Mouse (Mus musculus) mature B cell (primary cell): ENCODE results near the gene Cpb1.

Source experiments
- in situ Hi-C: fragments of 300-500 bp; cut with MboI; formaldehyde crosslinking; loops from 2 replicates; pipeline ENCODE4 v1.14.3; 2019

The Cpb1 gene

DNA sequence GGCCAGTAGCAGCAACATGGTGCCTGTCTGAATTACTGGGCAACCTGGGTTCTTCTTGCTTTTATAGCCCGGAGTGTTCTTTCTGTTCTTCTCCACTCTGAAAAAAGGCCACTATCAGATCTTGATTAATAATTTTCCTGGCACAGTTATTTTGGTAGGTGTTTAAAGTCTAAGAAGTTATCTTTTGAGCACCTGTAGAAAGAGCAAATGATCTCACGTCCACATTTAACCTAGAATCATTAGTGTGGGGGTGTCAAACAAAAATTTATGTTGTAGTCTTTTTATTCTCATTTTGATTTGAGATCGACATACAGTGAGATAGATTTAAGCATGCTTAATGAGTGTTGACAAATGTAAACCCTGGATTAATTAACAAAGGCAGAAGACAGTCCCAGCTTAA, at the start of gene Cpb1:
Cpb1 (minus strand) TSS at position 101 of the 400 bp plus-strand sequence.
- in situ Hi-C loops: no loop called here

DNA sequence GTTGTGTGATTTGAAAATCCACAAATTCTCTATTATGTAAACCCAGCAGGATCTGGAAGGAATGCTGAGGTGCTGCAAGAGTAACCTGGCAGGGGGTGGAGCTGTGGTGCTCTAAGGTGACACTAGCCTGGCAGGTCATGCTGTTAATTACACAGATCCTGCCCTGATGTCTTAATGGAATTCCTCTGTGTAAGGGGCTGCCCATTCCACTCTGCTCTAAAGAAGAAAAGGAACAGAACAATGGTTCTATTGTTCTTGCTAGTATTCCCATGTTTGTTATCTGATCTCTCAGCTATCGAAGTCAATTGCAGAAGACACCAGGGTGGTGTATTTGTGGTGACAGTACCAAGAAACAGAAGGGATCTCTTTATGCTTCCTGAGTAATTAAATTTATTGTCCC, 41.7 kb upstream of the Cpb1 start:
- in situ Hi-C loops: no loop called here

DNA sequence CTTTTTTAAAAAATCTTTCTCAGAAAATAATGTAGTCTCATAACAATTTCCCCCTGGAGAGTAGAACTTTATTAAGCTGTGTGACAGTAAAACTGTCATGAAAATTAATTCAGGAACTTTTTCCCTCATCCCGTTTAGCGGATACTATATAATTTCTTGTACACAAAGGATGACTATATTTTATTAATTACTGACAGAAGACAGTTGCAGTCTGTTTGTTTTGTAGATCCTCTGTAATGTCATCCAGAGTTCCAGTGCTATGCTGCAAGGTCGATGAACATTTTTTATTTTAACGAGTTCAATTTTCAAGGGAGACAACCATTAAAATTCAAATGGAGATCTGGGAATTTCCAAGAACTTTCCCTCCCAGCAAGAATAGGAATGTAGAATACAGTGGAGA, 33.6 kb upstream of the Cpb1 start:
- in situ Hi-C loops: no loop called here

DNA sequence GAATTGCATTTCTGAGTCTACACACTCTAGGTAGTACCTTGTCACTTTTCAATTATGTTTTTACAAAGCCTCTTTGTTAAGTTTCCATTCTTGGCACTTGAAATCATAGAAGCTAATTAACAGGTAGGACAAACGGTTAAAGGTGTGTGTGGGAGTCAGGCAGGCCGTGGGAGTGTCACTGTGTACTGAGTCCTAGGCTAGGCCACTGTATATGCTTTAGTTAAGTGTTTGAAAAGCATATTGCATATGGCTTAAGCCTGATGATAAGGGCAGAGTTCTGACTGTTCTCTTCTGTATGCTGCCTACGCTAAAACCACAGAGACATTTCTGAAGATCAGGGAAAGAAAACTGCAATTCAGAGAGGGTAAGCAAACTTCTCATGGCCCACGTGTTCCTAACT, 31.7 kb upstream of the Cpb1 start:
- in situ Hi-C loops: no loop called here

DNA sequence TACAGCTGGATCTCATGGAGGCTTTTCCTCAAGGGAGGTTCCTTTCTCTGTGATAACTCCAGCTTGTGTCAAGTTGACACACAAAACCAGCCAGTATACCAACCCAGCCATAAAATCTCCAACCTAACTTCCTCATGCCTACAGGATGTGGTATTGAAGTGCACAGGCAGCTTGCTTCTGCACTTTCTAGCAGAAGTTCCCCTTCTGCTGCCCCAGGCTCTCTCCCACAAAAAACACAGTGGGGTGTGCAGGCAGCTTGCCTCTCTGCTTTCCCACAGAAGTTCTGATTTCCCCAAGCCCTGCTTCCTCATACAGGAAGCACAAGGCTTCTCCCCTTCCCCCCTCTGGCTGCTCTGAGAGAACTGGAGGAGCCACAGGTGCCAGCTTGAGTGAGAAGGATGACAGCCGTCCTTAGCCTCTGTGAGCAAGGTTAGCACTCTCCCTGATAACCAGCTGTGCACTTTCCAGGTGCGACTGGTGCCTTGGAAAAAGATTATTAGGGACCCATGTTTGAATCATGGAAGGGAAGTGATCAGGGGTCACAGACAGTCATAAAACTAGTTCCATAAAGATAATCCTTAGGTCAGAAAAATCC, 29.3 kb upstream of the Cpb1 start:
- in situ Hi-C loops: no loop called here

DNA sequence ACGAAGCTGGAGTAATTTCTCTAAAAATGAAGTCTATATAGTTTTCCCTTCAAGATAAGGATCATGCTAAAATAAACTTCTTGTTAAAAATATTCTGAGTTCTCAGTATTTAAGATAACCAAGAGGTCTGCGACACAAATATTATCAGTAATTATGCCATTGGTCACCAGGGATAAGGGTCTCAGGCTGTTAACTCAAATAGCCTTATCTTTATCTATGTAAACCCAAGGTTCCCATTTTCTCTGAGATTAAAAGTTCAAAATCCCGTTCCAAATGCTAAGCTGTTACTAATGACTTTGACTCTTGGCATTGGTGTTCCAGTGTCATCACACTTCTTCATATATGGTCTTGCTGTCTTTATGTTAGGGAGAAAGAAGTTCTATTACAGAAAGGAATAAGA, 20.0 kb upstream of the Cpb1 start:
- in situ Hi-C loops: no loop called here

DNA sequence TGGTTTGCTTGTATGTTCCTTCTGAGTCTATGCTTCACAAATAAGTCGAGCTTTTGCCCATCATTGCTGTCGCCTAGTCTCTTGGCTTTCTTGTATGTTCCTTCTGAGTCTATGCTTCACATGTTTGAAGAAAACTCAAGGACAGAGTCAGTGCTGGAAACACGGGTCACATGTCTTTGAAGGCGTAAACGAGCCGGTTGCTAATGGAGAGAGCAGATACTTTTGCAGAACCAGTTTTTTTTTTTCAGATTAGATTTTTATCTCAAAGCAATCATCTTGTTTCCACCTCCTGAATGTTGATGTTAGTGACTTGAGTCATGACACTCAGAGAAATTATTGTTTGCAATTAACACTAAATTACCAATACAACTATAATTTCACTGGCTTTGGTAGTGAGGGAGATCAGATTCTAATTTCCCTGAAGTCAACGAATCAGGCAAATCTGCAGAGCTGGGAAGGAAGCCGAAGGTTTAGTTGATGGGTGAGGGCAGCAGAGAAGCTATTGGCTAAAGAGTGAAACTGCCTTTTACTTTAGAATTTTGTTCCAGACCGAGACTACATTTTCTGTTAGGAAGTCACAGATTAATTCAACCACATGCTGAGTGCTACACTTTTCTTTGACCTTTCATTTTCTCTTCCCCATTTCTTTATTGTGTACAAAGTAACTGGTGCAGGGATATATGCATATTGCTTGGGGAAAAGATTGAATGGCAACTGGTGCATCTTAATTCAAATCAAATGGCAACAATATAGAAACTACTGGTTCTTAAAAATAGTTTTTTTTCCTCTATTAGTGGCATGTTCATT, 19.2 kb upstream of the Cpb1 start:
- in situ Hi-C loops: no loop called here

DNA sequence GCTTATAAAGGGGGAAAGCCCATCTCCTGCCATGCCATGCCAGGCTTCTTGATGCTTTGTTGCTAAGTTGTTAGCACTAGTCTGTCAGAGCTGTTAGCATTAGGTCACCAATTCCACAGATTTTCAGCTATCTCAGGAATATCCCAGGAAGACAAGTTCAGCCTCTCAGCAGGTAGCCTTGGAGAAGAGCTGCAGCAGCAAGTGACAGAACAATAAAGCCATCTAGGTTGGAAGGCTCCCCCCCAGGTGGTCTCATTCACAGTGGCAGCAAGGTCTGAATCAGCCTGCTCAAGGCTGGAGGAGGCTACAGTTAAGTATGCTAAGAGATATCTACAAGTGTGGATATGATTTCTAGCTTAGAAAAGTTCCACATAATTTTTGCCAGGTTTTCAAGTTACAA, 15.8 kb upstream of the Cpb1 start:
- in situ Hi-C loops: no loop called here

DNA sequence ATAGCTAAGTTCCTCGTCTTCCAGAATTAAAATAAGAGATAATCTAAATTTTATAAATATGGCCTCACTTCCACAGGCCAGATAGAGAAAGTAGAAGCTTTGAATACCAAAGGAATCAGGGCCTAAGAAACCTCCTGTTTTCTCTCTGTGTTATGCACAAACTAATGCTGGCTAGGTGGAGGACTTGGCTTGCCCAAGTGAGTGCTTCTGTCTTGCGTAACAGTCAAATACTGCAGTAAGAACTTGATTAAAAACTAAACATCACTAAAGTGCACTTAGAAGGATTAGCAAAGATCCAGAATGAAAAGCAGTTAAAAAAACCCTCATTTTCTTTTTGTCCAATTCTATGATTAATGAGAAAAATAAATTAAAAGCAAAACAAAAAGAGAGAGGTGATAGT, 13.2 kb upstream of the Cpb1 start:
- in situ Hi-C loops: no loop called here

DNA sequence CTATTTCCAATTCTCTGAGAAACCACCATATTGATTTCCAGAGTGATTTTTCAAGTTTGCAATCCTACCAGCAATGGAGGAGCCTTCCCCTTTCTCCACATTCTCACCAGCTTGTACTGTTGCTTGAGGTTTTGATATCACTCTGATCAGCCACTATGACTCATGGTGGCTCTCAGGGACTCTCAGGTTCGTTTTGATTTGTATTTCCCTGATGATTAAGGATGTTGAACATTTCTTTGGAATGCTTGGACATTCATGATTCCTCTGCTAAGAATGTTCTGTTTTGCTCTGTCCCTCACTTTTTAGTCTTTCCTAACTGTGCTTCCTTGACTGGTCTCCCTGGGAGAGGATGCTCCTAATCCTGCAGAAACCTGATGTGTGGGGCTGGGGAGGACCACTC, 6.3 kb upstream of the Cpb1 start:
- in situ Hi-C loops: no loop called here

DNA sequence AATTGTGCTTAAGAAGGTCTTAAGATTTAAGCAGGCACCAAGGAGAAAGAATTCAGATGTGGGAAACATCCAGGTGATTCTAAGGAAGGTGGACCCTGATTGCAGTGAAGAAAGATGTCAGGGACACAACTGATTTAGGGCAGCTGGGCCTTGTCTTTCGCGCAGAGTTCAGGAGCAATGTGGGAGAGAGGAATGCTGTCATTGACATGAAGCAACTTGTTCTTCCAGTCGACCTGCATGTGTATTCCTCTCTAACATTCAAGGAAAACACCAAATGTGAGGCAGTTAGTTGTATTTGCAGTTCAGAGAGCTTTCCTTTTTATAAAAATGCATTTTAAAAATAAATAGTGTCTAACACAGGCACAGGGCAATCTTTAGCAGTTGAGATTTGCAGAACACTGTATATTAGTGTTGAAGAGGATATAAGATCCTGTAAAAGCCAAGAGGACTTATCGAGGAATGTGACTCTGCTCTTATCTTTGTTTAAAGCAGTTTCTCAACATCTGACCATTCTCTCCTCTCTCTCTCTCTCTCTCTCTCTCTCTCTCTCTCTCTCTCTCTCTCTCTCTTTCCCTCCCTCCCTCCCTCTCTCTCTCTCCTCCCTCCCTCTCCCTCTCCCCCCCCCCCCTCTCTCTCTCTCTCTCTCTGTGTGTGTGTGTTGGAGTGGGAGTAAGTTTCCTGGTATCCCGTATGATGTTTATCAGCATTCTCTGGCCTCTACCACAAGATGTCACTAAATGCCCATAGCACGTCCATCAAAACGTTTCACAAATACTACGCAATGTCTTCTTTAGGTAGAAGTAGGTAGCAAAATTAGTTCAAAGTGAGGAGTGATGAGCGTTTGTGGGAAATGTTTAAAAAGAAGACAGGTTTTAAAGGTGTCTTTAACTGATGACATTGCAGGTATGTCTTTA, 20.7 kb downstream of the Cpb1 start:
- in situ Hi-C loops: no loop called here

DNA sequence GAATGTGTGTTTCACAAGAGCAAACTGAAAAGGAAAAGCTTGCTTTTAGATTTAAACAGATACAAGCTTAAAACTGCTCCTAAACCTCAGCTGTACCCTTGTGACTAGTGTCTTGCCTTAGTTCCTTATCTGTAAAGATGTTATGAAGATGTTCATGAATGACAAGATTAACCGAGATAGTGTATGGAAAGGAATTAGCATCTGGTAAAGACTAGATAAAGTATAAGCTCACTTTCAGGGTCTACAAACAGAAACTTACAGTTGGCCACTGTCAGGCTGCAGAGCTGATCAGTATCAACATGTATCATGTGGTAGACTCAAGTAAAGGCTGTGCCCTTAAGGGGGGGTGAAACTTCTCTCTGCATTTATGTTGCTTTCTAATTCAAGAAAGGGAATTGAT, 31.6 kb downstream of the Cpb1 start:
- in situ Hi-C loops: no loop called here

DNA sequence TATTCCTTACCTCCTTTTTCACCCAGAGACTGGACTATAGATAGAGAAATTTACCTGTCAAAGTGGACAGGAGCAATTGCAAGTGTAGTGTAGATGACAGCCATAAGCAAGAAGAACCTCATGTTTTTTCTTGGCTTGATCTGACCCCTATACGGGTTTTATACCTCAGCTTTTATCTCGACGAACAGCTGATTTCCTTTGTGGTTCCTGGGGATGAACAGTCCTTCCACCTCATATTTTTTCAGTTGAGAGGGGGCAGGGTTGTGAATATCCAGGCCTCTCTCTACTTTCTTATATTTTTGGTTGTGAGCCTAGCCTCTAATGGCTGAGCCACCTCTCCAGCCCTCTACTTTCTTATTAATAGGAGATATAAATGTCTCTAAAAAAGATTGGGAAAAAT, 33.5 kb downstream of the Cpb1 start, which contains the start of gene Cpa3:
Cpa3 (minus strand) TSS at position 132 of the 400 bp plus-strand sequence.
- in situ Hi-C loops: no loop called here

DNA sequence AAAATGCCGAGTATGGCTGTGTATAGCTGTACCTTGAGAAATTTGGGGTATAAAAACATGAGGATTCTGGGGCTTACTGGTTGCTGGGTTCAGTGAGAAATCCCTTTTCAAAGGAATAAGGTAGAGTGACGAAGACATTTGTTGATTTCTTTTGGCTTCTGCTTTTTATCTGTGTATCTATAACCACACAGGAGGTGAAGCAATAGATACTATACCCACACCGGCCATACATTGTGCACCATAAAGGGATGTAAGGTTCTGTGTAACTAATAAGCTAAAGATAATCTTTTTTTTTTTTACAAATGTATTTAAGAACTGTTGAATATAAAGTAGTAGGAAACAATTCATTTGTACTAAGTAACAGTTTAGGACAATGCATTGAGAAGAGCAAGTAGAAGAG, 35.8 kb downstream of the Cpb1 start:
- in situ Hi-C loops: no loop called here

DNA sequence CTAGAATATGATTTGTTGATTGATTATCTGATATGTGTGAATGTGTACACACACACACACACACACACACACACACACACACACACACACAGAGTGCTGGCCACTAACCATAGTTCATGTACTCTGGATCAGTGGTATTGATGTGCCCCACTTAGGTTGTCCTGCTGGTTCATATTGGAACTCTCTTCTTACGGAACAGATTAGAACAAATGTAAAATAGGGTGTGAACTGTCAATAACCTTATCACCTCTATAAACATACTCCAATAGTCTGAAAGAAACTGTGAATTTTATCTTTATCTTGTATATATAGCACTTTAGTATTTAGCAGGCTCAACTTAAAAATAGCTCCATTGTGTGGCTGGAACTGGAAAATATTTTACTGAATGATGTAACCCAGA, 38.6 kb downstream of the Cpb1 start:
- in situ Hi-C loops: no loop called here

DNA sequence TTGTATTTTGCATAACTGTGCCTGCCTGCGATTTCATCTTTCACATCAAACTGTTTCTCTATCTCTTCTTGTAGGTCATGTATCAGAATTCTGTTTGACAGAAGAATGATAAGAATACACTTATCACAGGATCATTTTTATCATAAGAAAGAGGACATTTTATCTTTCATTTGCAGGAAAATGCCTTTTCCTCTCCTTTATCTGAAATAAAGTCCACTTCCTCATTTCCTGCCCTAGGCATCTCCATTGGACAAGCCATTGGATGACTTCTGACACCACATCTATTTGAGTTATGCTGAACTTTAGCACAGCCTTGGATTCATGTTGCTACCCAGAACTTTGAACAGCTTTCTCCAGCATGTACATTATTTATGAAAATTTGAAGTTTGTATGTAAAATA, 46.5 kb downstream of the Cpb1 start:
- in situ Hi-C loops: no loop called here

DNA sequence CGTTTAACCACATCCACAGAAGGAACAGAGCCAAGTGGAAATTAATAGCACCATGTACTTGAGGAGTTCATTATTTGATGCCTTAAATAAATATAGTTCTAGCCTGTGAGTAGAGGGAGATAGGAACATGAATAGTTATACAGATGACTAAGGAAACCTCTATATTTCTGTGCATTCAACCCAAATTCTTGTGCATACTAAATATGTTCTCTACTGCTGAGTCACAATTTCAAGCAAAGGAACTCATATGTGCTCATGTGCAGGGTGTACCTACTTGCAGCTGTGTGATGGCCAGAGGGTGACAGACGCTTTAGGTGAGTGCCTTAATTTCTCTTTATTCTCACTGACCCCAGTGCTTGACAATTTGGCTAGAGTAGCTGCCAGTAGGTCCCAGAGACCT, 50.1 kb downstream of the Cpb1 start:
- in situ Hi-C loops: no loop called here

DNA sequence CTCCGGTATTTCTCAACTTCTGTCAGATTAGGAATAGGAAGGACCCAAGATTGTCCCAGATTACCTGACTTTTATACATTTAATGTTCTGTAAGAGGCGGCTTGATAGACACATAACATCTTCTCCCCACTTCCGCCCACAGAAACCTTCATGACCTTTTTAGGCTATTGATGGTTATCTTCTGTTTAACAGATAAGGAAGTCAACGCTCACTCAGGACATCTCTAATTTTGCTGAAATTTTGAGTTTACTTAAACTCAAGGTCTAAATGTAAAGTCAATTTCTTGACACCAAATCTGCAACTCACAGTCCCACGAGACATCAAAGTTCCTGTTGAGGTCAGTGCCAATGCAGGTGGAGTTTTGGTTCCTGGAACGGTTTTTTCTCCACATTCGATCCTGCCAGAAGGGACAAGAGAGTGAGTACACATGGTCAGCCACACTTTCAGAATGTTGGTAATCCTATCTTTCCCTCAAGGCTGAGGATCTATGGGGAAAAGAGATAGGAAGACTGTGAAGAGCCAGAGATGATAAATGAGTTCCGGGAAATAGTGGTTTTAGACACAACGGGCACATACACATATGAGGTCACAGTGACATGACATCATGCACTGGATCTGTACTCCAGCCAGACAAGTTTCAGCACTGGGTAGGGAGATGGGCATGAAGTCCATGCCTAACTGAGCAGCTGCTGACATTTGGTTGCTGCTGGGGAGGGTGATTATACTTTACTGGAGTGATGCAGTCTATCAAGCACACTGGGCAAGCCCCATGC, 52.4 kb downstream of the Cpb1 start:
- in situ Hi-C loops: no loop called here

DNA sequence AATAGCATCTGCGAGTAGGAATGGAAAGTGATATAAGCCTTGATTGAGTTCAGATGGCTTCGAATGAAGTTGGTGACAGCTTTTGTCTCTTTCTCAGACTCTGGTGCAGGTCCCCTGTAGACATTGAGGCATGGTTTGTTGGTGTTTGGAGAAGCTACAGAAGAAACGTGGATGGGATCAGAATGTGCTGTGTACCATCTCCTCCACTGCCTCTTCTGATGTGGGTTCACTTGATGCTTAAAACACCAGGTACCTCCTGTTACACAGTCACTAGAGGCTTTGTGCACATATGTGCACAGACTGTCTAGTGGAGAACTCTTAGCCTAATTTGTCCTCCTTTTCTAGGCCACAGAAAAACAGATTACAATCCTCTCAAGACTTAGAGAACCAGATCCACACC, 53.4 kb downstream of the Cpb1 start:
- in situ Hi-C loops: no loop called here

DNA sequence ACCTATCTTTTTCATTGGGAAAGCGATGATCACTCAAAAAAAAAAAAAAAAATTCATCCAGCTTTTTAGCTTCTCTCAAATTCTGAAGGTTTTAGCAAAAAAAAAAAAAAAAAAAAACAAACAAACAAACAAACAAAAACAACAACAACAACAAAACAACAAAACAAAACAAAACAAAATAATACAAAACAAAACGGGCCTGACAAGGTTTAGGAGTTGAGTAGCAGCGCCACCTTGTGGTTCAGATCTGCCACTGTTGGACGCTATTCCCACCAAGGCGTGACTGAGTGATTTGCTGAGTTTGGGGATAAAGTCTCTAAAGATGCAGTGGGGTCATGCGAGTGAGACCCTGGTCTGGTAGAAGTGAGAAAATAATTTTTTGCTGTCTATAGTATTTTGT, 76.7 kb downstream of the Cpb1 start:
- in situ Hi-C loops: no loop called here
